Mouse (Mus musculus): ENCODE measurements around the gene Gm8113. TPM values are rescaled to one million over a fixed set of nuclear protein-coding genes. Genes with fewer than 3 reads are reported as not detected.
"Not testable (repeated sequence)": the region's sequence is repeated elsewhere in the genome, so short reads cannot be mapped to it uniquely, and the experiment has no call there.

Gm8113 gene
- polyA plus RNA-seq (2016; fragmentation: Nextera tagmentation; extraction: Ambion mirVana) = 8.1 and 12.1 TPM in 2 replicates

- Histone ChIP-seq H3K9ac (peak within 1 kb of the TSS; percentile 59), H3K4me3 (peak within 1 kb of the TSS; percentile 46), H3K4me2 (replicated peaks) (peak within 1 kb of the TSS; percentile 45), H3K27ac (peak within 1 kb of the TSS; percentile 80)
- H3K36me3 ChIP-seq; H3K27me3 ChIP-seq; H3K4me1 ChIP-seq; H3K9me3 ChIP-seq (replicated peaks): not testable (repeated sequence)
- 9% methylated on average over 10 of the region's 10 CpGs for WGBS
- peak; percentile 98 for ATAC-seq (ENCODE audit: low FRiP score)
These were observed at the start of gene Gm8113 for GRCm38 (mm10) chr14:43924688-43925403. TSS of gene Gm8113 (plus strand) at chr14:43925390.

- 79% methylated on average over 3 of the region's 3 CpGs for WGBS
- ATAC-seq (ENCODE audit: low FRiP score); H3K4me1 ChIP-seq; H3K4me3 ChIP-seq; H3K4me2 ChIP-seq (replicated peaks); H3K27ac ChIP-seq; H3K36me3 ChIP-seq; H3K9me3 ChIP-seq (replicated peaks); H3K9ac ChIP-seq; H3K27me3 ChIP-seq: not testable (repeated sequence)
These were observed 49.8 kb upstream of the Gm8113 start, which contains the start of gene Ear1 for GRCm38 (mm10) chr14:43875417-43875816. TSS of gene Ear1 (minus strand) at chr14:43875517.

GRCm38 (mm10) chr14:43877789-43878188 is 47.4 kb upstream of the Gm8113 start:
- WGBS = 61% methylated on average over 1 of the region's 2 CpGs
- ATAC-seq (ENCODE audit: low FRiP score) = not testable (repeated sequence)

GRCm38 (mm10) chr14:43879966-43880545 is 45.1 kb upstream of the Gm8113 start:
- not testable (repeated sequence) for ATAC-seq (ENCODE audit: low FRiP score); H3K9ac ChIP-seq; H3K27me3 ChIP-seq; H3K36me3 ChIP-seq; H3K4me3 ChIP-seq; H3K4me1 ChIP-seq; H3K27ac ChIP-seq; H3K9me3 ChIP-seq (replicated peaks); H3K4me2 ChIP-seq (replicated peaks)
- WGBS = 83% methylated on average over 5 of the region's 5 CpGs

More at GRCm38 (mm10) chr14:43877789-43878188, 47.4 kb upstream of the Gm8113 start:
- H3K4me2 ChIP-seq (replicated peaks); H3K27ac ChIP-seq; H3K9me3 ChIP-seq (replicated peaks); H3K4me3 ChIP-seq; H3K9ac ChIP-seq; H3K27me3 ChIP-seq; H3K4me1 ChIP-seq; H3K36me3 ChIP-seq: not testable (repeated sequence)

GRCm38 (mm10) chr14:43886235-43886634 is 39.0 kb upstream of the Gm8113 start:
- not testable (repeated sequence) for ATAC-seq (ENCODE audit: low FRiP score); H3K27me3 ChIP-seq; H3K9me3 ChIP-seq (replicated peaks); H3K9ac ChIP-seq; H3K4me3 ChIP-seq; H3K4me2 ChIP-seq (replicated peaks); H3K36me3 ChIP-seq; H3K4me1 ChIP-seq; H3K27ac ChIP-seq
- WGBS = 50% methylated on average over 1 of the region's 1 CpGs

- not testable (repeated sequence) for H3K27me3 ChIP-seq, H3K27ac ChIP-seq
These were observed 33.9 kb upstream of the Gm8113 start for GRCm38 (mm10) chr14:43891288-43891687.

GRCm38 (mm10) chr14:43895357-43895756 is 29.8 kb upstream of the Gm8113 start:
- H3K4me2 ChIP-seq (replicated peaks); H3K36me3 ChIP-seq; H3K27ac ChIP-seq; ATAC-seq (ENCODE audit: low FRiP score); H3K9ac ChIP-seq; H3K9me3 ChIP-seq (replicated peaks); H3K4me1 ChIP-seq; H3K27me3 ChIP-seq; H3K4me3 ChIP-seq: not testable (repeated sequence)
- 46% methylated on average over 1 of the region's 2 CpGs for WGBS

More at GRCm38 (mm10) chr14:43891288-43891687, 33.9 kb upstream of the Gm8113 start:
- ATAC-seq (ENCODE audit: low FRiP score); H3K36me3 ChIP-seq; H3K4me1 ChIP-seq; H3K9ac ChIP-seq; H3K9me3 ChIP-seq (replicated peaks); H3K4me3 ChIP-seq; H3K4me2 ChIP-seq (replicated peaks): not testable (repeated sequence)
- 100% methylated on average over 1 of the region's 1 CpGs for WGBS

- 81% methylated on average over 3 of the region's 3 CpGs for WGBS
- not testable (repeated sequence) for H3K4me2 ChIP-seq (replicated peaks); H3K4me3 ChIP-seq; H3K27ac ChIP-seq; H3K36me3 ChIP-seq; H3K4me1 ChIP-seq; H3K9me3 ChIP-seq (replicated peaks); H3K27me3 ChIP-seq; ATAC-seq (ENCODE audit: low FRiP score); H3K9ac ChIP-seq
These were observed 26.6 kb upstream of the Gm8113 start for GRCm38 (mm10) chr14:43898577-43898976.

GRCm38 (mm10) chr14:43918214-43918613 is 7.0 kb upstream of the Gm8113 start:
- not testable (repeated sequence) for H3K9ac ChIP-seq; H3K36me3 ChIP-seq; H3K4me1 ChIP-seq; H3K9me3 ChIP-seq (replicated peaks); H3K4me3 ChIP-seq; ATAC-seq (ENCODE audit: low FRiP score); H3K4me2 ChIP-seq (replicated peaks); H3K27me3 ChIP-seq; H3K27ac ChIP-seq

- not testable (repeated sequence) for H3K9me3 ChIP-seq (replicated peaks); H3K36me3 ChIP-seq; ATAC-seq (ENCODE audit: low FRiP score); H3K9ac ChIP-seq; H3K4me2 ChIP-seq (replicated peaks); H3K4me3 ChIP-seq; H3K4me1 ChIP-seq; H3K27me3 ChIP-seq; H3K27ac ChIP-seq
- 78% methylated on average over 3 of the region's 3 CpGs for WGBS
These were observed 1.7 kb upstream of the Gm8113 start, which contains the start of gene Ear10 for GRCm38 (mm10) chr14:43923459-43923858. TSS of gene Ear10 (minus strand) at chr14:43923559.

GRCm38 (mm10) chr14:43925404-43925950 is 287 bp downstream of the Gm8113 start:
- 7% methylated on average over 21 of the region's 21 CpGs for WGBS
- H3K4me3 ChIP-seq = peak overlapping the region; percentile 46
- H3K4me2 ChIP-seq (replicated peaks) = peak overlapping the region; percentile 45
- H3K9me3 ChIP-seq (replicated peaks); H3K36me3 ChIP-seq; H3K27me3 ChIP-seq; H3K4me1 ChIP-seq: not testable (repeated sequence)
- peak; percentile 91 for ATAC-seq (ENCODE audit: low FRiP score)
- peak overlapping the region; percentile 59 for H3K9ac ChIP-seq
- H3K27ac ChIP-seq = peak overlapping the region; percentile 80

- not testable (repeated sequence) for H3K36me3 ChIP-seq; H3K27ac ChIP-seq; H3K9ac ChIP-seq; H3K4me3 ChIP-seq; H3K4me2 ChIP-seq (replicated peaks); H3K4me1 ChIP-seq; H3K9me3 ChIP-seq (replicated peaks); H3K27me3 ChIP-seq; ATAC-seq (ENCODE audit: low FRiP score)
- 13% methylated on average over 8 of the region's 8 CpGs for WGBS
These were observed 7.8 kb downstream of the Gm8113 start for GRCm38 (mm10) chr14:43932991-43933390.

- not testable (repeated sequence) for H3K9me3 ChIP-seq (replicated peaks); H3K4me2 ChIP-seq (replicated peaks); H3K27me3 ChIP-seq; H3K4me1 ChIP-seq; ATAC-seq (ENCODE audit: low FRiP score); H3K36me3 ChIP-seq; H3K27ac ChIP-seq; H3K9ac ChIP-seq; H3K4me3 ChIP-seq
- WGBS = 54% methylated on average over 5 of the region's 5 CpGs
These were observed 8.2 kb downstream of the Gm8113 start for GRCm38 (mm10) chr14:43933399-43933798.

All from hindbrain, embryonic 12.5 days (tissue).